Mouse (Mus musculus): ENCODE results near the gene Raf1. TPM values are rescaled to one million over a fixed set of nuclear protein-coding genes. Genes with fewer than 3 reads are reported as not detected.

Raf1 gene
- total and polyA plus RNA-seq, 3 experiments, result 79.3 to 80.7 TPM; not detected in 1

- H3K36me3 ChIP-seq (ENCODE audit: control insufficient read depth in 1 of 2, insufficient read depth in 2 of 2, low read length in 2 of 2), result peaks cover 0 to 7% of the 10 kb centered on the region in 2 experiments; a peak in 2 of 4 replicates
- no peak for DNase-seq (ENCODE audit: low read depth, low spot score)
- no peak overlapping the region for H3K9ac ChIP-seq (ENCODE audit: control insufficient read depth, low read depth, low read length, poor library complexity, severe bottlenecking)
- H3K4me3 ChIP-seq (ENCODE audit: control insufficient read depth in 1 of 2, insufficient read depth in 1 of 2, low read depth in 2 of 2, low read length in 2 of 2), result no peak overlapping the region
- H3K4me1 ChIP-seq (ENCODE audit: control insufficient read depth in 1 of 2, insufficient read depth in 2 of 2, low read length in 2 of 2), result peaks cover 0 to 6% of the 10 kb centered on the region in 2 experiments; a peak in 1 of 4 replicates
- no peak overlapping the region for H3K27ac ChIP-seq (ENCODE audit: control insufficient read depth, low read depth, low read length)
- no peaks in the 10 kb centered on the region for H3K9me3 ChIP-seq (replicated peaks; ENCODE audit: insufficient read depth, low read length)
- H3K79me2 ChIP-seq (ENCODE audit: control insufficient read depth, insufficient read depth, low read length, poor library complexity), result no peaks in the 10 kb centered on the region
- peaks cover 0 to 2% of the 10 kb centered on the region in 2 experiments; a peak in 1 of 4 replicates for H3K27me3 ChIP-seq (ENCODE audit: control insufficient read depth in 1 of 2, insufficient read depth in 2 of 2, low read length in 2 of 2)
- TF ChIP-seq KAT2A (conservative IDR thresholded peaks at IDR 0.05; ENCODE audit: low read depth, low read length) (no peak), MAFK (IDR thresholded peaks at IDR 0.05; ENCODE audit: borderline replicate concordance, low read depth, low read length) (no peak)
Measured at GRCm38 (mm10) chr6:115696707-115697215, 20.3 kb upstream of the Raf1 start.

GRCm38 (mm10) chr6:115695124-115695523 lies 18.7 kb upstream of the Raf1 start:
- Histone ChIP-seq H3K79me2 (ENCODE audit: control insufficient read depth, insufficient read depth, low read length, poor library complexity) (no peaks in the 10 kb centered on the region), H3K4me1 (ENCODE audit: control insufficient read depth in 1 of 2, insufficient read depth in 2 of 2, low read length in 2 of 2) (peaks cover 3 to 11% of the 10 kb centered on the region in 2 experiments), H3K36me3 (ENCODE audit: control insufficient read depth in 1 of 2, insufficient read depth in 2 of 2, low read length in 2 of 2) (peaks cover 0 to 11% of the 10 kb centered on the region in 2 experiments; a peak in 2 of 4 replicates), H3K9ac (ENCODE audit: control insufficient read depth, low read depth, low read length, poor library complexity, severe bottlenecking) (no peak overlapping the region), H3K27me3 (ENCODE audit: control insufficient read depth in 1 of 2, insufficient read depth in 2 of 2, low read length in 2 of 2) (peaks cover 0 to 2% of the 10 kb centered on the region in 2 experiments; a peak in 1 of 4 replicates), H3K4me3 (ENCODE audit: control insufficient read depth in 1 of 2, insufficient read depth in 1 of 2, low read depth in 2 of 2, low read length in 2 of 2) (no peak overlapping the region), H3K9me3 (replicated peaks; ENCODE audit: insufficient read depth, low read length) (no peaks in the 10 kb centered on the region), H3K27ac (ENCODE audit: control insufficient read depth, low read depth, low read length) (no peak overlapping the region)
- TF ChIP-seq E2F4 (IDR thresholded peaks at IDR 0.05; ENCODE audit: borderline replicate concordance, low read depth, low read length), result no peak
- TF ChIP-seq MXI1 (IDR thresholded peaks at IDR 0.05; ENCODE audit: low read depth, low read length), result no peak
- no peak for TF ChIP-seq KAT2A (conservative IDR thresholded peaks at IDR 0.05; ENCODE audit: low read depth, low read length)
- no peak for TF ChIP-seq SMC3 (IDR thresholded peaks at IDR 0.05; ENCODE audit: low read depth, low read length)
- no peak for TF ChIP-seq HCFC1 (IDR thresholded peaks at IDR 0.05; ENCODE audit: low read depth, low read length)
- TF ChIP-seq CHD2 (IDR thresholded peaks at IDR 0.05; ENCODE audit: low read length), result no peak
- TF ChIP-seq TCF12 (IDR thresholded peaks at IDR 0.05; ENCODE audit: low read depth, low read length), result no peak
- TF ChIP-seq JUND (IDR thresholded peaks at IDR 0.05; ENCODE audit: low read depth, low read length), result no peak
- no peak for TF ChIP-seq ZMIZ1 (IDR thresholded peaks at IDR 0.05; ENCODE audit: low read depth, low read length)
- TF ChIP-seq ETS1 (IDR thresholded peaks at IDR 0.05; ENCODE audit: low read depth, low read length), result no peak
- TF ChIP-seq ZKSCAN1 (IDR thresholded peaks at IDR 0.05; ENCODE audit: low read depth, low read length), result no peak
- no peak for TF ChIP-seq MAZ (IDR thresholded peaks at IDR 0.05; ENCODE audit: low read depth, low read length)
- no peak for TF ChIP-seq RCOR1 (IDR thresholded peaks at IDR 0.05; ENCODE audit: low read depth, low read length)
- TF ChIP-seq MYB (IDR thresholded peaks at IDR 0.05; ENCODE audit: low read depth, low read length), result no peak
- TF ChIP-seq CTCF (IDR thresholded peaks at IDR 0.05 in 2 of 3, conservative IDR thresholded peaks at IDR 0.05 in 1 of 3; ENCODE audit: control insufficient read depth in 1 of 3, insufficient read depth in 1 of 3, low read depth in 2 of 3, low read length in 3 of 3, poor library complexity in 1 of 3, severe bottlenecking in 1 of 3), result no peak
- TF ChIP-seq GABPA (IDR thresholded peaks at IDR 0.05; ENCODE audit: low read depth, low read length), result no peak
- TF ChIP-seq ELF1 (IDR thresholded peaks at IDR 0.05; ENCODE audit: low read depth, low read length), result no peak
- TF ChIP-seq GATA1 (IDR thresholded peaks at IDR 0.05; ENCODE audit: low read depth, low read length), result no peak
- no peak for TF ChIP-seq MYC (IDR thresholded peaks at IDR 0.05; ENCODE audit: low read depth, low read length)
- DNase-seq (ENCODE audit: low read depth, low spot score), result no peak

Measured in MEL (cell line).